Mouse (Mus musculus): ENCODE results near the gene Gm27027. TPM values are rescaled to one million over a fixed set of nuclear protein-coding genes. Genes with fewer than 3 reads are reported as not detected.

Gm27027 gene
- total and polyA plus RNA-seq, 2 experiments from 2014 or later, result not detected

GRCm38 (mm10) chr2:93956331-93956801 lies 39.8 kb downstream of the Gm27027 start:
- no peaks in the 10 kb centered on the region for H3K9me3 ChIP-seq (replicated peaks; ENCODE audit: control insufficient read depth, low read length)
- peaks cover 31% of the 10 kb centered on the region for H3K27me3 ChIP-seq (ENCODE audit: control insufficient read depth, insufficient read depth, low read length)
- WGBS, result 0% methylated on average over 30 of the region's 44 CpGs

GRCm38 (mm10) chr2:93955886-93956285 lies 40.3 kb downstream of the Gm27027 start:
- Histone ChIP-seq H3K27me3 (ENCODE audit: control insufficient read depth, insufficient read depth, low read length) (peaks cover 31% of the 10 kb centered on the region), H3K36me3 (replicated peaks; ENCODE audit: control insufficient read depth, insufficient read depth, low read length) (no peaks in the 10 kb centered on the region), H3K4me3 (ENCODE audit: low read depth, low read length) (peak overlapping the region; percentile 71), H3K4me2 (ENCODE audit: low read depth, low read length) (peak overlapping the region; percentile 95), H3K9ac (replicated peaks; ENCODE audit: low read depth, low read length) (peak overlapping the region; percentile 74), H3K4me1 (ENCODE audit: control insufficient read depth, insufficient read depth) (peaks cover 13% of the 10 kb centered on the region), H3K9me3 (replicated peaks; ENCODE audit: control insufficient read depth, low read length) (no peaks in the 10 kb centered on the region), H3K27ac (ENCODE audit: low read depth) (peak overlapping the region; percentile 52; the same call in 1 of the 2 replicates)
- WGBS, result under 1% methylated on average over 31 of the region's 31 CpGs
- ATAC-seq (ENCODE audit: insufficient read depth, low read depth) (no peak), DNase-seq (ENCODE audit: low spot score) (no peak)
- TF ChIP-seq EP300 (IDR thresholded peaks at IDR 0.05; ENCODE audit: low read depth), result no peak
- TF ChIP-seq CTCF (IDR thresholded peaks at IDR 0.05; ENCODE audit: low read depth), result no peak

More at GRCm38 (mm10) chr2:93956331-93956801, 39.8 kb downstream of the Gm27027 start:
- TF ChIP-seq EP300 (IDR thresholded peaks at IDR 0.05; ENCODE audit: low read depth) (no peak), CTCF (IDR thresholded peaks at IDR 0.05; ENCODE audit: low read depth) (no peak)
- peaks cover 13% of the 10 kb centered on the region for H3K4me1 ChIP-seq (ENCODE audit: control insufficient read depth, insufficient read depth)
- H3K4me3 ChIP-seq (ENCODE audit: low read depth, low read length), result peak overlapping the region; percentile 71
- peak overlapping the region; percentile 74 for H3K9ac ChIP-seq (replicated peaks; ENCODE audit: low read depth, low read length)
- peak overlapping the region; percentile 52 for H3K27ac ChIP-seq (ENCODE audit: low read depth)
- H3K4me2 ChIP-seq (ENCODE audit: low read depth, low read length), result peak overlapping the region; percentile 95
- no peaks in the 10 kb centered on the region for H3K36me3 ChIP-seq (replicated peaks; ENCODE audit: control insufficient read depth, insufficient read depth, low read length)
- ATAC-seq (ENCODE audit: insufficient read depth, low read depth), result peak; percentile 47
- peak; percentile 46 for DNase-seq (ENCODE audit: low spot score)

DNA sequence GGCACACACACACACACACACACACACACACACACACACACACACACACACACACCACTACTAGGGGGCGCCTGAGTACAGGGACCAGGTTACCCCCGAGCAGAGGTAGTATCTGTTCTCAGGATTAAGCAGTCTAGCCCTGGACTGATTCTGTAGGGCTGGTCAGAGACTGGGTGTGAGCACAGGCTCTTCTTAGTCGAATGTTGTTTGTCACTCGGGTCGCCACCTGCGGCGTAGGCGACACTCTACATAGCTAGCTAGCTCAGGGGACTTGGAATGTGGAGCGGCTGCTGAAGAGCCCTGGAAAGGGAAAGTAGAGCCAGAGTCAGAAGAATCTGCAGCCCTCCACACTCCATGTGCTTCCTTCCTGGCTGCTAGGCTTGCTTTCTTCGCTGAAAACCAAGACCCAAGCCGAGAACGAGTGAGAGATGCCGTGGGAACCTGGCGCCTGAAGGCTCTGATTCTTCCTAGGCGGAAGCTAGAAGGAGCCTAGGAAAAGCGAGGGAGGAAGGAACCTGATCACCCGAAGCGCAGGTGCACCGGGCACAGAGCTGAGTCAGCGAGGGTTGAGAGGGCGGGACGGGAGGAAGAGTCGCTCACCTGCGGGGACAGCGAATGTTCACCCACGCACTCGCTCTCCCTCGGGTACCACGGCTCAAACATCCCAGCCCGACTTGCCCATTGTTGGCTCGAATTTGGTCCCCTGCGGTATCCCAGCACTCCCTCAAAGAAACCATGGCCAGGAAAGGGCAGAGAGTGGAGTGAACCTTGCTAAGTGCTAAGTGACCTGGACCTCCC lies 41.2 kb downstream of the Gm27027 start:
- no peak overlapping the region for H3K27ac ChIP-seq (ENCODE audit: low read depth)
- H3K4me2 ChIP-seq (ENCODE audit: low read depth, low read length), result peak overlapping the region; percentile 95
- no peaks in the 10 kb centered on the region for H3K9me3 ChIP-seq (replicated peaks; ENCODE audit: control insufficient read depth, low read length)
- no peak for TF ChIP-seq EP300 (IDR thresholded peaks at IDR 0.05; ENCODE audit: low read depth)
- TF ChIP-seq CTCF (IDR thresholded peaks at IDR 0.05; ENCODE audit: low read depth), result no peak
- under 1% methylated on average over 32 of the region's 32 CpGs for WGBS
- no peak for DNase-seq (ENCODE audit: low spot score)
- peaks cover 13% of the 10 kb centered on the region for H3K4me1 ChIP-seq (ENCODE audit: control insufficient read depth, insufficient read depth)
- H3K36me3 ChIP-seq (replicated peaks; ENCODE audit: control insufficient read depth, insufficient read depth, low read length), result no peaks in the 10 kb centered on the region
- peak overlapping the region; percentile 71 for H3K4me3 ChIP-seq (ENCODE audit: low read depth, low read length)
- peak overlapping the region; percentile 74 for H3K9ac ChIP-seq (replicated peaks; ENCODE audit: low read depth, low read length)
- ATAC-seq (ENCODE audit: insufficient read depth, low read depth), result no peak
- H3K27me3 ChIP-seq (ENCODE audit: control insufficient read depth, insufficient read depth, low read length), result peaks cover 31% of the 10 kb centered on the region

DNA sequence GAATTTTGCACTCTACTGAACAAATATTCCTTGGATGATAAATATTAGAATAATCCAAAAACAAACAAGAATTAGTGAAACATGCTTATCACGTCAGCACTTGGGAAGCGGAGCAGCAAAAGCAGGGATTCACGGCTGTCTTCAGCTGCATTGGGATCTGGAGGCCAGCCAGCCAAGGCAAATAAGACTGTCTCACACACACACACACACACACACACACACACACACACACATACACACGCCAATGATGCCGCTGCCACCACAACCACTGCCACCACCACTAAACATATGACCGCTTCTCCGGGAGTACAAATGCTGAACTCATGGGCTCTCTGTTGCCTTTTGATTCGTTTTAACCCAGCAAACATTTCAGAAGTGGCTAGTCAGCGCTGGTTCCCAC lies 42.4 kb downstream of the Gm27027 start:
- DNase-seq (ENCODE audit: low spot score) (no peak), ATAC-seq (ENCODE audit: insufficient read depth, low read depth) (no peak)
- Histone ChIP-seq H3K4me2 (ENCODE audit: low read depth, low read length) (no peak overlapping the region), H3K27ac (ENCODE audit: low read depth) (no peak overlapping the region), H3K9me3 (replicated peaks; ENCODE audit: control insufficient read depth, low read length) (peaks cover 6% of the 10 kb centered on the region; the same call in 1 of the 2 replicates), H3K4me1 (ENCODE audit: control insufficient read depth, insufficient read depth) (peaks cover 13% of the 10 kb centered on the region), H3K4me3 (ENCODE audit: low read depth, low read length) (no peak overlapping the region), H3K36me3 (replicated peaks; ENCODE audit: control insufficient read depth, insufficient read depth, low read length) (no peaks in the 10 kb centered on the region), H3K9ac (replicated peaks; ENCODE audit: low read depth, low read length) (no peak overlapping the region), H3K27me3 (ENCODE audit: control insufficient read depth, insufficient read depth, low read length) (peaks cover 31% of the 10 kb centered on the region)
- TF ChIP-seq EP300 (IDR thresholded peaks at IDR 0.05; ENCODE audit: low read depth) (no peak), CTCF (IDR thresholded peaks at IDR 0.05; ENCODE audit: low read depth) (no peak)
- WGBS, result 84% methylated on average over 9 of the region's 9 CpGs

DNA sequence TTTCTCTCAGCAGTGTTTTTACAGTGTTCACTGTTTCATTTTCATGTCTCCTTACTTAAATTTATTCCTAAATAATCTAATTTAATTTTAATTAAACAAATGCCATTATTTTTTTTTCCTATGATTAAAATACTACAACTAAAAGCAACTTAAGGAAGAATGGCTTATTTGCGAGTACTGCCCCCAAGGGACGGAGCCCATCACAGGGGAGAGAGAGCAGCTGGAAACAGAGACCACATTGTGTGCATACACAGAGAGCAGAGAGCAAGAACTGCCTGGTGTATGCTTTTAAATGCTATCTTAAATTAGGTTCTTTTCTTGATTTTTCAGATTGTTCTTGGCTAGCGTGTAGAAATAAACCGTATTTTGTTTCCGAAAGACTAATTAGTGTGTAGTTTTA lies 49.2 kb downstream of the Gm27027 start:
- no peak for ATAC-seq (ENCODE audit: insufficient read depth, low read depth)
- DNase-seq (ENCODE audit: low spot score), result no peak
- H3K4me1 ChIP-seq (ENCODE audit: control insufficient read depth, insufficient read depth), result 0 out of 2 replicates have a peak, but pooled peaks cover 1% of the 10 kb centered on the region
- H3K9me3 ChIP-seq (replicated peaks; ENCODE audit: control insufficient read depth, low read length), result peaks cover 15% of the 10 kb centered on the region
- H3K4me3 ChIP-seq (ENCODE audit: low read depth, low read length), result no peak overlapping the region
- TF ChIP-seq EP300 (IDR thresholded peaks at IDR 0.05; ENCODE audit: low read depth) (no peak), CTCF (IDR thresholded peaks at IDR 0.05; ENCODE audit: low read depth) (no peak)
- 51% methylated on average over 5 of the region's 5 CpGs for WGBS
- no peak overlapping the region for H3K4me2 ChIP-seq (ENCODE audit: low read depth, low read length)
- no peak overlapping the region for H3K9ac ChIP-seq (replicated peaks; ENCODE audit: low read depth, low read length)
- no peaks in the 10 kb centered on the region for H3K36me3 ChIP-seq (replicated peaks; ENCODE audit: control insufficient read depth, insufficient read depth, low read length)
- H3K27me3 ChIP-seq (ENCODE audit: control insufficient read depth, insufficient read depth, low read length), result no peaks in the 10 kb centered on the region
- H3K27ac ChIP-seq (ENCODE audit: low read depth), result no peak overlapping the region

Measured in heart, postnatal 0 days (tissue).